Mouse (Mus musculus): ENCODE data around the gene Tcf12. TPM values are rescaled to one million over a fixed set of nuclear protein-coding genes. Genes with fewer than 3 reads are reported as not detected.

Tcf12 gene
- polyA plus RNA-seq, 1 experiment from 2014 or later: 80.0 TPM

DNA sequence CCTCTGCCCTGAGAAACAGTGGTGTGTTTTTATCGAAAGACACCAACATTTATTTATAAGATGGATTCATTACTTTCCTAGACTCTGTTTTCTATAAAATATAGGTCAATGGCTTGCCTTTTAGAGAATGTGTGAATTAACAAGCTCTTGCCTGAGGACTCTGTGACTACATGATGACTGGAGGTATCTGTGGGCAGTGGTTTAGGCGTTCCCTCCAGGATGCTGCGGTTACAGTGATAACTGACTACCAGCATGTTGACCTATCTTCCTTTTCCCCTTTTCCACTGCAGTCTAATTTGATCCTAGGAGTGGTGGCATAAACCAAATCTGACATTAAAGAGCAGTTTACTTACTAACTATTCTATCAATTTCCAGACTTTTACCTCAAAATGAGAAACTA is 263.3 kb downstream of the Tcf12 start:
- no peak overlapping the region for H3K4me3 ChIP-seq (ENCODE audit: low read depth, low read length)
- no peak for ATAC-seq (ENCODE audit: insufficient number of reproducible peaks, insufficient read depth, low FRiP score, low read depth)
- 96% methylated on average over 3 of the region's 3 CpGs for WGBS
- no peaks in the 10 kb centered on the region for H3K27me3 ChIP-seq (ENCODE audit: control insufficient read depth, insufficient read depth, low read length)
- H3K27ac ChIP-seq (ENCODE audit: low read length): no peak overlapping the region
- peaks cover 65% of the 10 kb centered on the region for H3K36me3 ChIP-seq (ENCODE audit: control insufficient read depth, insufficient read depth, low read length)
- H3K9ac ChIP-seq (replicated peaks; ENCODE audit: low read depth, low read length): no peak overlapping the region
- no peaks in the 10 kb centered on the region for H3K9me3 ChIP-seq (ENCODE audit: control insufficient read depth, low read depth, low read length)
- no peaks in the 10 kb centered on the region for H3K4me1 ChIP-seq (ENCODE audit: control insufficient read depth, insufficient read depth, low read length)
- no peak overlapping the region for H3K4me2 ChIP-seq (replicated peaks; ENCODE audit: low read depth, low read length)

DNA sequence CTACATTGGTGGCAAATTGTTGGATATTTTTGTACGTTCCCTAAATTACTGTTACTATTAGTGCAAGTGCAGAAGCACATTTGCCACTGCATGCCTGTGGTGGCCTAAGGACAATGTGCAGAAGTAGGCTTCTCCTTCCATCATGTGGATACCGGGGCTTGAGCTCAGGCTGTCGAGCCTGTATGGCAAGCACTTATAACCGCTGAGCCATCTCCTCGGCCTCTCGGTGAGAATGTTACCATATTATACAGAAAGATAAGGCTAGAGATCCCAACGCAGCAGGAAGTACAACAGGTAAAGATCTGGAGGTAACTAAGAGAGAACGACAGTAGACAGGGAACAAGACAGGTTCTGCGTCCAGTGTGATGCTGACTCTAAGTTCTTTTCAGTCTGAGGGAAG is 263.8 kb downstream of the Tcf12 start:
- Histone ChIP-seq H3K36me3 (ENCODE audit: control insufficient read depth, insufficient read depth, low read length) (peaks cover 62% of the 10 kb centered on the region), H3K9ac (replicated peaks; ENCODE audit: low read depth, low read length) (no peak overlapping the region), H3K4me3 (ENCODE audit: low read depth, low read length) (no peak overlapping the region), H3K4me2 (replicated peaks; ENCODE audit: low read depth, low read length) (no peak overlapping the region), H3K27ac (ENCODE audit: low read length) (no peak overlapping the region), H3K4me1 (ENCODE audit: control insufficient read depth, insufficient read depth, low read length) (no peaks in the 10 kb centered on the region), H3K27me3 (ENCODE audit: control insufficient read depth, insufficient read depth, low read length) (no peaks in the 10 kb centered on the region), H3K9me3 (ENCODE audit: control insufficient read depth, low read depth, low read length) (no peaks in the 10 kb centered on the region)
- WGBS: 96% methylated on average over 9 of the region's 9 CpGs
- ATAC-seq (ENCODE audit: insufficient number of reproducible peaks, insufficient read depth, low FRiP score, low read depth): no peak

DNA sequence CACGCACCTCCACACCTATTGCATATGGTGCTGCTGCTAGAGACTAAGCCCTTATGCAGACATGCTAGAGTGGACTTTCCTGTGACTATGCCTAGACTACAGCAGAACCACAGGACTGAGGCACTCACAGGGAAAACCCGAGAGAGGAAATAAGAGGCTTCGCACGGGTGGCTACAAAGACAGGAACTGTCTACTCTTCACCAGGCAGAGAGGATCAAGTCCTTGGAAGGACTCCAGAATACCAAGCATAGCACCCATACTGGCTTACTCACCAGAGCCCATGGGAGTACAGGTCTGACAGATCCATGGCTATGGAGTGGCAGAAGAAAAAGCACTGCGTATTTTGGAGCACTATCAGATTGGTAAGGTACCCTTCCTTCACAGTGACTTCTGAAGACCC is 269.8 kb downstream of the Tcf12 start:
- no peak overlapping the region for H3K9ac ChIP-seq (replicated peaks; ENCODE audit: low read depth, low read length)
- no peaks in the 10 kb centered on the region for H3K9me3 ChIP-seq (ENCODE audit: control insufficient read depth, low read depth, low read length)
- H3K27ac ChIP-seq (ENCODE audit: low read length): no peak overlapping the region
- ATAC-seq (ENCODE audit: insufficient number of reproducible peaks, insufficient read depth, low FRiP score, low read depth): no peak
- no peak overlapping the region for H3K4me2 ChIP-seq (replicated peaks; ENCODE audit: low read depth, low read length)
- WGBS: 87% methylated on average over 5 of the region's 5 CpGs
- H3K4me1 ChIP-seq (ENCODE audit: control insufficient read depth, insufficient read depth, low read length): no peaks in the 10 kb centered on the region
- H3K36me3 ChIP-seq (ENCODE audit: control insufficient read depth, insufficient read depth, low read length): peaks cover 43% of the 10 kb centered on the region
- no peak overlapping the region for H3K4me3 ChIP-seq (ENCODE audit: low read depth, low read length)
- no peaks in the 10 kb centered on the region for H3K27me3 ChIP-seq (ENCODE audit: control insufficient read depth, insufficient read depth, low read length)

DNA sequence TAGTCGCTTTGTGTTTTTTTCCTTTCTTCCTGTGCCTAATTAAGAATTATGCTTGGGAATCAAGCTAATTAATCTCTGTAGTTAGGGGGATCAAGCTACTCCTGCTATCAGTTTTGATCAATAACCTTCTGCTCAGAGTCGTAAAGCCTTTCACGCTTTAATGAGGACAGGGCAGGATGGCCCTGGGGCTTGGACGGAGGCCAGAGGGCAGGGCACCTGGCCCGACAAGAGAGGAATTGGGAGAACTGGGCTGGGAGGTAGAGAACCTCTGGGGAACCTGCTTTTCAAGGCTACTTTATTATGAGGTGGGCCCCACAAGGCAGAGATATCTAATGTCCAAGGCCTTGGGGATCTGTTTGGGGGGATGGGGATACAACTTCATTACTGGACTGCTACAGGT is 274.3 kb downstream of the Tcf12 start:
- peaks cover 5% of the 10 kb centered on the region; the same call in 1 of the 2 replicates for H3K4me1 ChIP-seq (ENCODE audit: control insufficient read depth, insufficient read depth, low read length)
- H3K27ac ChIP-seq (ENCODE audit: low read length): no peak overlapping the region
- no peaks in the 10 kb centered on the region for H3K9me3 ChIP-seq (ENCODE audit: control insufficient read depth, low read depth, low read length)
- WGBS: 37% methylated on average over 5 of the region's 5 CpGs
- no peak overlapping the region for H3K9ac ChIP-seq (replicated peaks; ENCODE audit: low read depth, low read length)
- H3K4me2 ChIP-seq (replicated peaks; ENCODE audit: low read depth, low read length): no peak overlapping the region
- no peaks in the 10 kb centered on the region for H3K27me3 ChIP-seq (ENCODE audit: control insufficient read depth, insufficient read depth, low read length)
- no peak for ATAC-seq (ENCODE audit: insufficient number of reproducible peaks, insufficient read depth, low FRiP score, low read depth)
- no peak overlapping the region for H3K4me3 ChIP-seq (ENCODE audit: low read depth, low read length)
- H3K36me3 ChIP-seq (ENCODE audit: control insufficient read depth, insufficient read depth, low read length): peaks cover 10% of the 10 kb centered on the region; the same call in 1 of the 2 replicates

DNA sequence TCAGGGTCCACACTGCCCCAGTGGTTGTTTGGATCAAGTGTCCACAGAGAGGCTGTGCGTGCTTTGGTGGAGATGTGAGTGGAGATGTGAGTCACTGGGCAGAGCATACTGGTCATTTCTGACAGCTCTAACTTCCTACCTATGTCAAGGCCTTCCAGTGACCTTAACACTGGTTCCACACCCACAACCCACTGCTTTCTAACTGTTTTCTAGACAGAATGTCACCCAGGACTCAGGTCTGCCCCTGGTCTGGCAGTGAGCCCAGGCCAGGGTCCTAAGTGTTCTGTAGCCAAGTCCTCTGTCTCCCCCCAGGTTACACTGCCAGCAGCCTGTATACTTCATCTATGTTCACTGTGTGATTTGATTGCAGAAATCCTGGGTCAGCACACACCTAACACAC is 275.3 kb downstream of the Tcf12 start:
- Histone ChIP-seq H3K4me2 (replicated peaks; ENCODE audit: low read depth, low read length) (no peak overlapping the region), H3K36me3 (ENCODE audit: control insufficient read depth, insufficient read depth, low read length) (peaks cover 3% of the 10 kb centered on the region; the same call in 1 of the 2 replicates), H3K9ac (replicated peaks; ENCODE audit: low read depth, low read length) (no peak overlapping the region), H3K27me3 (ENCODE audit: control insufficient read depth, insufficient read depth, low read length) (no peaks in the 10 kb centered on the region), H3K4me1 (ENCODE audit: control insufficient read depth, insufficient read depth, low read length) (peaks cover 5% of the 10 kb centered on the region; the same call in 1 of the 2 replicates), H3K4me3 (ENCODE audit: low read depth, low read length) (no peak overlapping the region), H3K27ac (ENCODE audit: low read length) (no peak overlapping the region), H3K9me3 (ENCODE audit: control insufficient read depth, low read depth, low read length) (no peaks in the 10 kb centered on the region)
- WGBS: 92% methylated on average over 1 of the region's 1 CpGs
- no peak for ATAC-seq (ENCODE audit: insufficient number of reproducible peaks, insufficient read depth, low FRiP score, low read depth)

DNA sequence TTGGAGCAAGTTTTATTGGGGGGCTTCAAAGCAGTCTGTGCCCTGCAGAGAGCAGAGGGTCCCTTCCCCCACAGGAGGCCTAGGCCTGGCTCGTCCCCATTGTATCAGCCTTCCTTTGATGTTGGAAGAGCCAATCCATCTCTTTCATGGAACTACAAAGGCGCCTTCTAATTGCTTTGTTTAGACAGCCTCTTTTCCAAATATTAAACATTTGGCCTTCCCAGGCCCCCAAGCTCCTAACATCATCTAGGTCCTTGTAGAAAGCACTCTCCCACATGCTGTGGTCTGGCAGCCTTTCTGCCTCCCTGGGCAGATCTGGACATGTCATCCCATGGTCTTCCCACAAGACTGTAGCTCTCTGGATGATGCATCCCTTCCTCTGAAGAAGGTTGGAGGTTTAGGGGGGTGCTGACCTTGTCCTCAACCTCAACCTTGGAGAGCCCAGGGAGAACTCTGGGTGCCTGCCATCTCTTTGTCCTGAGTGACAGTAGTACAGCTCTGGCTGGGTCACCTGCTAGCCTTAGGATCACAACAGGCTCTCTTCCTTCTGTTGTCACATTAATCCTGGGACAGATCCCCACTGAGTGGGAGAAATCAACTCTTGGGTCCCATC is 276.4 kb downstream of the Tcf12 start:
- ATAC-seq (ENCODE audit: insufficient number of reproducible peaks, insufficient read depth, low FRiP score, low read depth): no peak
- 11% methylated on average over 2 of the region's 2 CpGs for WGBS
- no peaks in the 10 kb centered on the region for H3K27me3 ChIP-seq (ENCODE audit: control insufficient read depth, insufficient read depth, low read length)

DNA sequence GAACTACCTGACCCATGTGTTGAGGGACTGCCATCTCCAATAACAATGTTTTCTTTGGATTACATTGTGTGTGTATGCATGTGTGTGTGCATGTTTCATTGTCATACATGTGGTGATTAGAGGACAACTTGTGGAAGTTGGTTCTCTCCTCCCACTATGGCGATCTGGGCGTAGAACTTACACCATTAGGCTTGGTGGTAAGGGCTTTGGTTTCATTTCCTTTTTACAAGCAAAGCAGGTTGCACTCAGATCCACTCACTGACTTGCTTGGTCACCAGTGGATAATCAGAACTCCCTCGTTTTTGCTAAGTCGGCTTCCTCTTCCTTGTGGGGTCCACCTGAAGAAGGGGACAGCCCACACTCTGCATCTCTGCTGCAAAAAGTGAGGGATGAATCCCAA is 277.0 kb downstream of the Tcf12 start:
- H3K27me3 ChIP-seq (ENCODE audit: control insufficient read depth, insufficient read depth, low read length): no peaks in the 10 kb centered on the region
- no peak overlapping the region for H3K4me2 ChIP-seq (replicated peaks; ENCODE audit: low read depth, low read length)
- no peak for ATAC-seq (ENCODE audit: insufficient number of reproducible peaks, insufficient read depth, low FRiP score, low read depth)
- no peak overlapping the region for H3K27ac ChIP-seq (ENCODE audit: low read length)
- 58% methylated on average over 4 of the region's 4 CpGs for WGBS
- no peak overlapping the region for H3K9ac ChIP-seq (replicated peaks; ENCODE audit: low read depth, low read length)
- no peaks in the 10 kb centered on the region for H3K9me3 ChIP-seq (ENCODE audit: control insufficient read depth, low read depth, low read length)
- H3K4me1 ChIP-seq (ENCODE audit: control insufficient read depth, insufficient read depth, low read length): peaks cover 5% of the 10 kb centered on the region; the same call in 1 of the 2 replicates
- H3K4me3 ChIP-seq (ENCODE audit: low read depth, low read length): no peak overlapping the region
- H3K36me3 ChIP-seq (ENCODE audit: control insufficient read depth, insufficient read depth, low read length): no peaks in the 10 kb centered on the region

More for the DNA sequence above, 276.4 kb downstream of the Tcf12 start:
- H3K4me1 ChIP-seq (ENCODE audit: control insufficient read depth, insufficient read depth, low read length): peaks cover 5% of the 10 kb centered on the region; the same call in 1 of the 2 replicates
- no peak overlapping the region for H3K4me3 ChIP-seq (ENCODE audit: low read depth, low read length)
- H3K4me2 ChIP-seq (replicated peaks; ENCODE audit: low read depth, low read length): no peak overlapping the region
- H3K9ac ChIP-seq (replicated peaks; ENCODE audit: low read depth, low read length): no peak overlapping the region
- no peaks in the 10 kb centered on the region for H3K9me3 ChIP-seq (ENCODE audit: control insufficient read depth, low read depth, low read length)
- no peak overlapping the region for H3K27ac ChIP-seq (ENCODE audit: low read length)
- H3K36me3 ChIP-seq (ENCODE audit: control insufficient read depth, insufficient read depth, low read length): no peaks in the 10 kb centered on the region

DNA sequence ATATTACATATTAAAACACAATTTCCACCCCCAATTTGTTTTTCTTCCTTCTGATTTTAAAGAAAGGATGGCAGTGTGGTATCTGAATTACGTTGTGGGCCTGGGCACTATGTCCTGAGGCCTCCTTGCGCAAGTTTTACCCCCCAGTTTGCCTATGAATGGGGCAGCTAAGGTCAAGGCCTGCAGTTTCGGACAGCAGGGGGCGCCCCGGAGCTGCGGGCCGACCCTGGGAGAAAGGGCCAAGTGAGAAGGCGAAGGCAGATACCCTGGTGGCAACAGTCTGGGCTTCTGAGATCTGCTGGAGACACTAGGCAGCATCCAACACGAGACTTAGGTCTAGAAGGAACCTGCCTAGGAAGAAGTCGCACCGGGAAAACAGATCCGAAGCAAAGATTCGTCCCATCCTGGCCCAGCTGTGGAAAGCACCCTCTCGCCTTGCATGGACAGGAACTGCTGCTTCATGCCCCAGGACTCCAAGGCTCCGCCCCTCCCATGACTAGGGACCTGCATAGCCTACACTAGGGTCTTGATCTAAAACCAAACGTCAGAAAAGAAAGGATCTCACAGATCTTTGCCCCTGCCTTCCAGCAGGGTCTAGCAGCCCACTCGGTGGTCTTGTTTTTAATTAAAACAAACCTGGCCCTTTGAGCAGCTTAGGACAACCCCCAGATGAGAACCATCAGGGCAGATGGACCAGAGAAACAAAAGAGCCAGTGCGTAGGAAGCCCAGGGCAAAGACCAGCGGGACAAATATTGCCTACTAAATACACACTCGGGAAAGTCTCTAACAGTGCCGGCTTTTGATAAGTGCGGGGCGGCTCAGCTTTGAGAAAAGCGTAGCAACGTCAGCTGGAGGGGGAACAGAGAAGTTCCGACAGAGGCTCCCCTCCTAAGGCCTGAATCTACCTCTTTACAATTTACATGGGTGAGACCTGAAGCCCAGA is 279.6 kb downstream of the Tcf12 start:
- Histone ChIP-seq H3K27ac (ENCODE audit: low read length) (no peak overlapping the region), H3K36me3 (ENCODE audit: control insufficient read depth, insufficient read depth, low read length) (no peaks in the 10 kb centered on the region), H3K4me3 (ENCODE audit: low read depth, low read length) (no peak overlapping the region), H3K9ac (replicated peaks; ENCODE audit: low read depth, low read length) (no peak overlapping the region), H3K4me1 (ENCODE audit: control insufficient read depth, insufficient read depth, low read length) (peaks cover 5% of the 10 kb centered on the region; the same call in 1 of the 2 replicates), H3K27me3 (ENCODE audit: control insufficient read depth, insufficient read depth, low read length) (no peaks in the 10 kb centered on the region), H3K4me2 (replicated peaks; ENCODE audit: low read depth, low read length) (no peak overlapping the region), H3K9me3 (ENCODE audit: control insufficient read depth, low read depth, low read length) (no peaks in the 10 kb centered on the region)
- WGBS: 40% methylated on average over 26 of the region's 26 CpGs
- no peak for ATAC-seq (ENCODE audit: insufficient number of reproducible peaks, insufficient read depth, low FRiP score, low read depth)

Data from stomach, embryonic 14.5 days (tissue).